Mouse (Mus musculus): Measurements from ENCODE around the gene Mthfd1l. TPM values are rescaled to one million over a fixed set of nuclear protein-coding genes. Genes with fewer than 3 reads are reported as not detected.

Mthfd1l gene
- total and polyA plus RNA-seq, 3 experiments = 53.4 to 237 (median 89.6) TPM

- TF ChIP-seq CTCF (IDR thresholded peaks at IDR 0.05; ENCODE audit: low read depth, low read length) = no peak
- no peak for TF ChIP-seq GATA1 (IDR thresholded peaks at IDR 0.05; ENCODE audit: borderline replicate concordance, low read length)
- TF ChIP-seq TAL1 (conservative IDR thresholded peaks at IDR 0.05; ENCODE audit: low read depth, low read length) = no peak
- TF ChIP-seq POLR2AphosphoS5 (IDR thresholded peaks at IDR 0.05; ENCODE audit: insufficient replicate concordance, low read depth, low read length) = no peak
- TF ChIP-seq GATA2 (IDR thresholded peaks at IDR 0.05; ENCODE audit: borderline replicate concordance, low read depth, low read length) = no peak
- Histone ChIP-seq H3K4me1 (ENCODE audit: insufficient read depth, low read depth, low read length) (no peaks in the 10 kb centered on the region), H3K9me3 (replicated peaks) (no peaks in the 10 kb centered on the region), H3K36me3 (replicated peaks) (peaks cover 89% of the 10 kb centered on the region), H3K4me3 (ENCODE audit: low read depth, low read length) (no peak overlapping the region), H3K27me3 (ENCODE audit: insufficient read depth, low read length) (no peaks in the 10 kb centered on the region)
- no peak for ATAC-seq (ENCODE audit: extremely low read depth, insufficient number of reproducible peaks, low FRiP score, poor library complexity, severe bottlenecking)
- no peak for DNase-seq (ENCODE audit: low spot score)
These were observed 170.5 kb downstream of the Mthfd1l start for GRCm38 (mm10) chr10:4143381-4143780.

DNA sequence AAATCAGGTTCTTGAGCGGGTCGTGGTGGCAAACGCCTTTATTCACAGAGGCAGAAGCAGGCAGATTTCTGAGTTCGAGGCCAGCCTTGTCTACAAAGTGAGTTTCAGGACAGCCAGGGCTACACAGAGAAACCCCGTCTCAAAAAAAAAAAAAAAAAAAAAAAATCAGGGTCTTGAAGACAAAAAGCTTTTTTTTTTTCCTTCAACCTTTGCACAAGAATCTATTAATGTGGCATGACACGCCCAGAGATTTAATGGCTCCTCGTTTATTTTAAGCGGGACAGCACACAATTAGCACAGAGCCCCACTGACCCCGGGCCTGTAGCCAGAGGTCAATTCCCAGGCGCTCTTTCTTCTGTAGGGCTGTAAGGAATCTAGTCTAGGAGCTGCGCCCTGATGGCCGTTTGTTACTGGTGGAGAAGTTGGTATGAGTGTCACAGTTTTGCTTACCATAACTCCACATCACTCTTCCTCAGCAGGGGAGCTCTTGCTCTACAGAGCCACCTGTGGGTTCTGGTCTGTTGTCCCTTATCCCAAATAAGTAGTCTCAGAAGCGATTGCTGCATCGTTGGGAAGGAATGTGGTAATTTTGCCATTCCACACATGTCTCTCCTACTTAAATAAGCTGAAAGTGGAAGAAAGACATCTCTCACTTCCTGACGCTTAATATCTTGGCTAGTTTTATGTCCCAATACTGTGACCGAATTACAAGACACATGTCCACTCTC lies 172.3 kb downstream of the Mthfd1l start:
- no peak overlapping the region for H3K4me3 ChIP-seq (ENCODE audit: low read depth, low read length)
- H3K4me1 ChIP-seq (ENCODE audit: insufficient read depth, low read depth, low read length) = no peaks in the 10 kb centered on the region
- DNase-seq (ENCODE audit: low spot score) (no peak), ATAC-seq (ENCODE audit: extremely low read depth, insufficient number of reproducible peaks, low FRiP score, poor library complexity, severe bottlenecking) (no peak)
- no peaks in the 10 kb centered on the region for H3K9me3 ChIP-seq (replicated peaks)
- TF ChIP-seq CTCF (IDR thresholded peaks at IDR 0.05; ENCODE audit: low read depth, low read length) (no peak), POLR2AphosphoS5 (IDR thresholded peaks at IDR 0.05; ENCODE audit: insufficient replicate concordance, low read depth, low read length) (no peak), TAL1 (conservative IDR thresholded peaks at IDR 0.05; ENCODE audit: low read depth, low read length) (no peak), GATA1 (IDR thresholded peaks at IDR 0.05; ENCODE audit: borderline replicate concordance, low read length) (no peak), GATA2 (IDR thresholded peaks at IDR 0.05; ENCODE audit: borderline replicate concordance, low read depth, low read length) (no peak)
- H3K27me3 ChIP-seq (ENCODE audit: insufficient read depth, low read length) = no peaks in the 10 kb centered on the region
- peaks cover 89% of the 10 kb centered on the region for H3K36me3 ChIP-seq (replicated peaks)

DNA sequence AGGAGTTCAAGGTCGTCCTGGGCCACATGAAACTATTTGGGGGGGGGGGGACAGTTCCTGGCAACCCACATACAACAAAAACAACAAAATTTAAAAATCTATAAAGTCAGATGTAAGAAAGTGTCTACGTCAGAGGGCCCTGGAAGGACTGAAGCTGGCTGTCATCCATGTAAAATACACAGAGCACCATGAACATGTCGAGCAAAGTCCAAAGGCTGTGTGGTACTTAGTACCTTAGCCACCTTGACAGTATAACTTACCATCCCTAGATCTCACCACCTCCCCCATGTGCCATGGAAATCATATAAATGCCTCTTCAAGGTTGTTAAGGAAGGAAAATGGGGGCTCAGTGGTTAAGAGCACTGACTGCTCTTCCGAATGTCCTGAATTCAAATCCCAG lies 174.0 kb downstream of the Mthfd1l start:
- H3K36me3 ChIP-seq (replicated peaks) = peaks cover 90% of the 10 kb centered on the region

DNA sequence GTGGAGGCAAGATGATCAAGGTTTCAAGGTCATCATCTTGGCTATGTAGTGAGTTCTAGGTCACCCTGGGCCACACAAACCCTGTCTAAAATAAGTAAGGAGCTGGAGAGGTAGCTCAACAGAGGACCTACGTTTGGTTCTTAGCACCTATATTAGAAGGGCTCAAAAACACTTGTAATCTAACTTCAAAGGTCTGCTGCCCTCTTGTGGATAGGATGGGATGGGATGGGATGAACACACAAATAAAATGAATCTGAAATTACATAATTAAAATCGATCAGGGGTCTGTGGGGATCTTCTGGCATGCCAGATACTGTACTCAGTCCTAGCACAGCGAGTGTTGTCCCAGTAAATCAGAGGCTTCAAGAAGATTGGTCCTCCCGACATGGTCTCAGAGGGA lies 178.2 kb downstream of the Mthfd1l start:
- peaks cover 95% of the 10 kb centered on the region for H3K36me3 ChIP-seq (replicated peaks)
- no peak for ATAC-seq (ENCODE audit: extremely low read depth, insufficient number of reproducible peaks, low FRiP score, poor library complexity, severe bottlenecking)
- DNase-seq (ENCODE audit: low spot score) = no peak

More for the DNA sequence above, 174.0 kb downstream of the Mthfd1l start:
- H3K9me3 ChIP-seq (replicated peaks) = no peaks in the 10 kb centered on the region
- ATAC-seq (ENCODE audit: extremely low read depth, insufficient number of reproducible peaks, low FRiP score, poor library complexity, severe bottlenecking) = no peak
- no peaks in the 10 kb centered on the region for H3K4me1 ChIP-seq (ENCODE audit: insufficient read depth, low read depth, low read length)
- H3K4me3 ChIP-seq (ENCODE audit: low read depth, low read length) = no peak overlapping the region
- TF ChIP-seq GATA2 (IDR thresholded peaks at IDR 0.05; ENCODE audit: borderline replicate concordance, low read depth, low read length) = no peak
- no peak for TF ChIP-seq CTCF (IDR thresholded peaks at IDR 0.05; ENCODE audit: low read depth, low read length)
- TF ChIP-seq TAL1 (conservative IDR thresholded peaks at IDR 0.05; ENCODE audit: low read depth, low read length) = no peak
- no peak for TF ChIP-seq POLR2AphosphoS5 (IDR thresholded peaks at IDR 0.05; ENCODE audit: insufficient replicate concordance, low read depth, low read length)
- TF ChIP-seq GATA1 (IDR thresholded peaks at IDR 0.05; ENCODE audit: borderline replicate concordance, low read length) = no peak
- DNase-seq (ENCODE audit: low spot score) = no peak
- H3K27me3 ChIP-seq (ENCODE audit: insufficient read depth, low read length) = no peaks in the 10 kb centered on the region

GRCm38 (mm10) chr10:4151862-4152776 lies 179.2 kb downstream of the Mthfd1l start:
- Histone ChIP-seq H3K36me3 (replicated peaks) (peaks cover 93% of the 10 kb centered on the region), H3K9me3 (replicated peaks) (no peaks in the 10 kb centered on the region), H3K4me3 (ENCODE audit: low read depth, low read length) (no peak overlapping the region), H3K27me3 (ENCODE audit: insufficient read depth, low read length) (no peaks in the 10 kb centered on the region), H3K4me1 (ENCODE audit: insufficient read depth, low read depth, low read length) (no peaks in the 10 kb centered on the region)
- DNase-seq (ENCODE audit: low spot score) (no peak), ATAC-seq (ENCODE audit: extremely low read depth, insufficient number of reproducible peaks, low FRiP score, poor library complexity, severe bottlenecking) (no peak)
- TF ChIP-seq GATA1 (IDR thresholded peaks at IDR 0.05; ENCODE audit: borderline replicate concordance, low read length) (no peak), TAL1 (conservative IDR thresholded peaks at IDR 0.05; ENCODE audit: low read depth, low read length) (no peak), GATA2 (IDR thresholded peaks at IDR 0.05; ENCODE audit: borderline replicate concordance, low read depth, low read length) (no peak), POLR2AphosphoS5 (IDR thresholded peaks at IDR 0.05; ENCODE audit: insufficient replicate concordance, low read depth, low read length) (no peak), CTCF (IDR thresholded peaks at IDR 0.05; ENCODE audit: low read depth, low read length) (no peak)

More for the DNA sequence above, 178.2 kb downstream of the Mthfd1l start:
- Histone ChIP-seq H3K9me3 (replicated peaks) (no peaks in the 10 kb centered on the region), H3K4me3 (ENCODE audit: low read depth, low read length) (no peak overlapping the region), H3K4me1 (ENCODE audit: insufficient read depth, low read depth, low read length) (no peaks in the 10 kb centered on the region), H3K27me3 (ENCODE audit: insufficient read depth, low read length) (no peaks in the 10 kb centered on the region)
- TF ChIP-seq GATA2 (IDR thresholded peaks at IDR 0.05; ENCODE audit: borderline replicate concordance, low read depth, low read length) (no peak), CTCF (IDR thresholded peaks at IDR 0.05; ENCODE audit: low read depth, low read length) (no peak), TAL1 (conservative IDR thresholded peaks at IDR 0.05; ENCODE audit: low read depth, low read length) (no peak), GATA1 (IDR thresholded peaks at IDR 0.05; ENCODE audit: borderline replicate concordance, low read length) (no peak), POLR2AphosphoS5 (IDR thresholded peaks at IDR 0.05; ENCODE audit: insufficient replicate concordance, low read depth, low read length) (no peak)

DNA sequence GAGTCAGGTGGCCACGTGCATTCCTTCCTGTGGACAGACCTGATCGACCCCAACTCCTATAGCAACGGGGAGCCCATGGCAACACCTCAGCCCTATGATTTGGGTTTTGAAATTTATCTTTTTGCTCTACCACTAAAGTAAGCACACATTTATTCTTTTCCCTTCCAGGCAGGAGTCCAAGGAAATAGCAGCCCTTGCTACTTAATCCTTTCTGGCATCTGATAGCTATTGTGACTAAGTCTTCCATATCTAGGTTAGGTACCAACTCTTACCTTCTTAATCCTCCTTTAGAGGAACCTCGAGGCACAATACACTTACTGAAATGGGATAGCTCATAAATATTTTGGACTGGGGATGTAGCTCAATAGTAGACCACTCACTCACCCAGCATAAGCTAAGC lies 180.1 kb downstream of the Mthfd1l start:
- DNase-seq (ENCODE audit: low spot score) (no peak), ATAC-seq (ENCODE audit: extremely low read depth, insufficient number of reproducible peaks, low FRiP score, poor library complexity, severe bottlenecking) (no peak)
- Histone ChIP-seq H3K4me1 (ENCODE audit: insufficient read depth, low read depth, low read length) (no peaks in the 10 kb centered on the region), H3K9me3 (replicated peaks) (no peaks in the 10 kb centered on the region), H3K36me3 (replicated peaks) (peaks cover 90% of the 10 kb centered on the region), H3K4me3 (ENCODE audit: low read depth, low read length) (no peak overlapping the region), H3K27me3 (ENCODE audit: insufficient read depth, low read length) (no peaks in the 10 kb centered on the region)
- TF ChIP-seq TAL1 (conservative IDR thresholded peaks at IDR 0.05; ENCODE audit: low read depth, low read length) (no peak), GATA2 (IDR thresholded peaks at IDR 0.05; ENCODE audit: borderline replicate concordance, low read depth, low read length) (no peak), CTCF (IDR thresholded peaks at IDR 0.05; ENCODE audit: low read depth, low read length) (no peak), POLR2AphosphoS5 (IDR thresholded peaks at IDR 0.05; ENCODE audit: insufficient replicate concordance, low read depth, low read length) (no peak), GATA1 (IDR thresholded peaks at IDR 0.05; ENCODE audit: borderline replicate concordance, low read length) (no peak)
